Comparison of ENCODE assay signal across 21 mouse cellular contexts in genomic region chr2:115921687-115922086, GRCm38 (mm10).
A peak's percentile ranks its signal among the peaks of the same experiment; 100 is the strongest.
DNase-seq lines count a peak whose midpoint lies in the region; ATAC-seq and TF ChIP-seq lines count a peak whose summit lies in the region.
"Had no signal": no experiment of that assay in that cellular context is flagged by ENCODE, and none has a peak within 500 bp of the region (broad histone marks: within the 10 kb centered on the region; RNA-seq: fewer than 3 reads in every experiment).

No protein-coding gene starts in this region.

- no peak for DNase-seq in forebrain, embryonic 14.5 days (ENCODE audit: low spot score)
- DNase-seq in MEL-GATA-1-ER (ENCODE audit: extremely low read depth, low read depth), result peak; percentile 34
- DNase-seq in hindbrain, postnatal 0 days (ENCODE audit: low spot score), result no peak
- DNase-seq in gastrocnemius, postnatal 36 days, result no peak
- DNase-seq in cerebellum, postnatal 4 days (ENCODE audit: low spot score in 2 of 2), result no peak
- DNase-seq: adrenal gland, postnatal 14 days; cerebellum, adult 11-12 months; cerebellum, postnatal 36 days; layer of hippocampus, postnatal 36 days; left cerebral cortex, postnatal 4 days; spleen, adult 18-20 months had no signal

- no peak overlapping the region for H3K9ac ChIP-seq in forebrain, embryonic 14.5 days (ENCODE audit: low read length)
- H3K9ac ChIP-seq in forebrain, embryonic 16.5 days (replicated peaks; ENCODE audit: low read depth, low read length), result no peak overlapping the region
- no peak overlapping the region for H3K9ac ChIP-seq in intestine, embryonic 16.5 days (ENCODE audit: low read depth, low read length)
- H3K9ac ChIP-seq in intestine, embryonic 15.5 days, result no peak overlapping the region
- H3K9ac ChIP-seq in hindbrain, postnatal 0 days (replicated peaks; ENCODE audit: low read length), result no peak overlapping the region
- H3K9ac ChIP-seq: embryonic facial prominence, embryonic 12.5 days; kidney, embryonic 15.5 days; liver, embryonic 12.5 days; stomach, embryonic 15.5 days had no signal

- peaks cover 34% of the 10 kb centered on the region for H3K4me1 ChIP-seq in forebrain, embryonic 14.5 days (ENCODE audit: control insufficient read depth, insufficient read depth, low read length)
- H3K4me1 ChIP-seq in forebrain, embryonic 16.5 days (replicated peaks; ENCODE audit: control insufficient read depth, insufficient read depth, low read length), result peaks cover 23% of the 10 kb centered on the region
- H3K4me1 ChIP-seq in intestine, embryonic 16.5 days (ENCODE audit: control insufficient read depth, insufficient read depth, low read length), result no peaks in the 10 kb centered on the region
- H3K4me1 ChIP-seq in intestine, embryonic 15.5 days (replicated peaks), result no peaks in the 10 kb centered on the region
- H3K4me1 ChIP-seq in hindbrain, postnatal 0 days (ENCODE audit: insufficient read depth, low read length), result 0 out of 2 replicates have a peak, but pooled peaks cover 5% of the 10 kb centered on the region
- H3K4me1 ChIP-seq: embryonic facial prominence, embryonic 12.5 days; liver, embryonic 12.5 days had no signal

- no peaks in the 10 kb centered on the region for H3K9me3 ChIP-seq in forebrain, embryonic 14.5 days (replicated peaks; ENCODE audit: control insufficient read depth, low read length)
- no peaks in the 10 kb centered on the region for H3K9me3 ChIP-seq in forebrain, embryonic 16.5 days (ENCODE audit: control insufficient read depth, low read length)
- no peaks in the 10 kb centered on the region for H3K9me3 ChIP-seq in intestine, embryonic 16.5 days (ENCODE audit: control insufficient read depth, low read length)
- no peaks in the 10 kb centered on the region for H3K9me3 ChIP-seq in intestine, embryonic 15.5 days
- H3K9me3 ChIP-seq in hindbrain, postnatal 0 days (ENCODE audit: low read length), result no peaks in the 10 kb centered on the region
- H3K9me3 ChIP-seq: embryonic facial prominence, embryonic 12.5 days; kidney, embryonic 15.5 days; liver, embryonic 12.5 days; stomach, embryonic 15.5 days had no signal

- H3K4me3 ChIP-seq in forebrain, embryonic 14.5 days (ENCODE audit: low read depth, low read length), result no peak overlapping the region
- no peak overlapping the region for H3K4me3 ChIP-seq in forebrain, embryonic 16.5 days (replicated peaks; ENCODE audit: low read length)
- no peak overlapping the region for H3K4me3 ChIP-seq in intestine, embryonic 16.5 days (ENCODE audit: low read length)
- H3K4me3 ChIP-seq in intestine, embryonic 15.5 days (replicated peaks), result no peak overlapping the region
- no peak overlapping the region for H3K4me3 ChIP-seq in hindbrain, postnatal 0 days (ENCODE audit: low read length)
- H3K4me3 ChIP-seq: embryonic facial prominence, embryonic 12.5 days; kidney, embryonic 15.5 days; liver, embryonic 12.5 days; stomach, embryonic 15.5 days had no signal

- H3K4me2 ChIP-seq in forebrain, embryonic 14.5 days (ENCODE audit: low read length), result no peak overlapping the region
- H3K4me2 ChIP-seq in forebrain, embryonic 16.5 days (ENCODE audit: low read length), result no peak overlapping the region
- no peak overlapping the region for H3K4me2 ChIP-seq in intestine, embryonic 16.5 days (ENCODE audit: low read depth, low read length)
- no peak overlapping the region for H3K4me2 ChIP-seq in intestine, embryonic 15.5 days (replicated peaks)
- H3K4me2 ChIP-seq in hindbrain, postnatal 0 days (ENCODE audit: low read depth, low read length), result no peak overlapping the region
- H3K4me2 ChIP-seq: embryonic facial prominence, embryonic 12.5 days; kidney, embryonic 15.5 days; liver, embryonic 12.5 days; stomach, embryonic 15.5 days had no signal

- 86% methylated on average over 9 of the region's 9 CpGs for WGBS in forebrain, embryonic 14.5 days
- 84% methylated on average over 9 of the region's 9 CpGs for WGBS in forebrain, embryonic 16.5 days
- 76% methylated on average over 9 of the region's 9 CpGs for WGBS in intestine, embryonic 16.5 days
- 75% methylated on average over 9 of the region's 9 CpGs for WGBS in intestine, embryonic 15.5 days
- WGBS in hindbrain, postnatal 0 days, result 84% methylated on average over 9 of the region's 9 CpGs

- H3K27ac ChIP-seq in forebrain, embryonic 14.5 days (ENCODE audit: low read depth, low read length), result peak overlapping the region; percentile 39; the same call in 1 of the 2 replicates
- no peak overlapping the region for H3K27ac ChIP-seq in forebrain, embryonic 16.5 days (ENCODE audit: low read length)
- H3K27ac ChIP-seq in intestine, embryonic 16.5 days (ENCODE audit: low read length), result no peak overlapping the region
- H3K27ac ChIP-seq in intestine, embryonic 15.5 days, result no peak overlapping the region
- H3K27ac ChIP-seq in hindbrain, postnatal 0 days, result no peak overlapping the region
- H3K27ac ChIP-seq: embryonic facial prominence, embryonic 12.5 days; kidney, embryonic 15.5 days; liver, embryonic 12.5 days had no signal

- intact Hi-C loops in gastrocnemius, postnatal 36 days (cut with DNase I), result no loop called here

- no peak for ATAC-seq in forebrain, embryonic 14.5 days
- ATAC-seq in forebrain, embryonic 16.5 days, result no peak
- ATAC-seq in intestine, embryonic 16.5 days, result peak; percentile 23; the same call in 1 of the 2 replicates
- ATAC-seq in intestine, embryonic 15.5 days, result no peak
- ATAC-seq in hindbrain, postnatal 0 days, result no peak
- ATAC-seq: activated CD4-positive, CD25-positive, alpha-beta regulatory T cell, adult 4 months; liver, embryonic 12.5 days; midbrain, embryonic 16.5 days; Patski had no signal

- TF ChIP-seq CTCF in hindbrain, postnatal 0 days (IDR thresholded peaks at IDR 0.05; ENCODE audit: low read depth), result 0 out of 2 replicates have a peak, but pooled peaks have one; percentile 7

- H3K36me3 ChIP-seq in forebrain, embryonic 14.5 days (ENCODE audit: control insufficient read depth, insufficient read depth, low read length), result peaks cover 21% of the 10 kb centered on the region; the same call in 1 of the 2 replicates
- no peaks in the 10 kb centered on the region for H3K36me3 ChIP-seq in forebrain, embryonic 16.5 days (ENCODE audit: control insufficient read depth, insufficient read depth)
- no peaks in the 10 kb centered on the region for H3K36me3 ChIP-seq in intestine, embryonic 16.5 days (ENCODE audit: control insufficient read depth, insufficient read depth, low read length)
- no peaks in the 10 kb centered on the region for H3K36me3 ChIP-seq in intestine, embryonic 15.5 days
- H3K36me3 ChIP-seq in hindbrain, postnatal 0 days (ENCODE audit: insufficient read depth, low read length), result no peaks in the 10 kb centered on the region
- H3K36me3 ChIP-seq: liver, embryonic 12.5 days; stomach, embryonic 15.5 days had no signal

- no peaks in the 10 kb centered on the region for H3K27me3 ChIP-seq in forebrain, embryonic 14.5 days (replicated peaks; ENCODE audit: control insufficient read depth, insufficient read depth, low read length)
- no peaks in the 10 kb centered on the region for H3K27me3 ChIP-seq in forebrain, embryonic 16.5 days (replicated peaks; ENCODE audit: control insufficient read depth, insufficient read depth, low read length)
- H3K27me3 ChIP-seq in intestine, embryonic 16.5 days (replicated peaks; ENCODE audit: control insufficient read depth, insufficient read depth, low read length), result no peaks in the 10 kb centered on the region
- H3K27me3 ChIP-seq in intestine, embryonic 15.5 days (replicated peaks), result no peaks in the 10 kb centered on the region
- no peaks in the 10 kb centered on the region for H3K27me3 ChIP-seq in hindbrain, postnatal 0 days (ENCODE audit: insufficient read depth, low read length)
- H3K27me3 ChIP-seq: embryonic facial prominence, embryonic 12.5 days; kidney, embryonic 15.5 days; liver, embryonic 12.5 days; Patski; stomach, embryonic 15.5 days had no signal
